Mouse (Mus musculus): ENCODE results near the gene Glyctk.
A peak's percentile ranks its signal among the peaks of the same experiment; 100 is the strongest.

Gene Glyctk

GRCm38 (mm10) chr9:106147851-106148431 lies 10.0 kb downstream of the Glyctk start:
- DNase-seq (ENCODE audit: low spot score in 2 of 2) = no peak

GRCm38 (mm10) chr9:106147281-106147680 lies 10.7 kb downstream of the Glyctk start:
- DNase-seq (ENCODE audit: low spot score in 2 of 2) = no peak

GRCm38 (mm10) chr9:106145582-106145981 lies 12.4 kb downstream of the Glyctk start:
- no peak for DNase-seq (ENCODE audit: low spot score in 2 of 2)

GRCm38 (mm10) chr9:106144176-106144575 lies 13.8 kb downstream of the Glyctk start:
- no peak for DNase-seq (ENCODE audit: low spot score in 2 of 2)

- no peak for DNase-seq (ENCODE audit: low spot score in 2 of 2)
Measured at GRCm38 (mm10) chr9:106141955-106142354, 16.0 kb downstream of the Glyctk start.

- no peak for DNase-seq (ENCODE audit: low spot score in 2 of 2)
Measured at GRCm38 (mm10) chr9:106139763-106140162, 18.2 kb downstream of the Glyctk start.

GRCm38 (mm10) chr9:106137671-106138216 lies 20.2 kb downstream of the Glyctk start:
- DNase-seq (ENCODE audit: low spot score in 2 of 2) = no peak

- no peak for DNase-seq (ENCODE audit: low spot score in 2 of 2)
Measured at GRCm38 (mm10) chr9:106130250-106130649, 27.7 kb downstream of the Glyctk start.

- no peak for DNase-seq (ENCODE audit: low spot score in 2 of 2)
Measured at GRCm38 (mm10) chr9:106129072-106129471, 28.9 kb downstream of the Glyctk start.

- no peak for DNase-seq (ENCODE audit: low spot score in 2 of 2)
Measured at GRCm38 (mm10) chr9:106126786-106127251, 31.1 kb downstream of the Glyctk start.

- peak in 1 of 2 experiments; percentile 13 for DNase-seq (ENCODE audit: low spot score in 2 of 2)
Measured at GRCm38 (mm10) chr9:106123599-106123998, 34.3 kb downstream of the Glyctk start.

GRCm38 (mm10) chr9:106119075-106119474 lies 38.9 kb downstream of the Glyctk start:
- no peak for DNase-seq (ENCODE audit: low spot score in 2 of 2)

GRCm38 (mm10) chr9:106115801-106116424 lies 42.0 kb downstream of the Glyctk start:
- DNase-seq (ENCODE audit: low spot score in 2 of 2) = no peak

GRCm38 (mm10) chr9:106112770-106113423 lies 45.0 kb downstream of the Glyctk start:
- peak; percentile 15 to 36 for DNase-seq (ENCODE audit: low spot score in 2 of 2)

- DNase-seq (ENCODE audit: low spot score in 2 of 2) = no peak
Measured at GRCm38 (mm10) chr9:106106241-106106640, 51.7 kb downstream of the Glyctk start.

GRCm38 (mm10) chr9:106104401-106104800 lies 53.5 kb downstream of the Glyctk start:
- no peak for DNase-seq (ENCODE audit: low spot score in 2 of 2)

Measured in spleen, postnatal 14 days (tissue).